Mouse (Mus musculus): ENCODE measurements at regions not wholly inside any gene's neighbourhood (a gene's known extent, or its start where the extent isn't known, plus 50 kb on each side); places are given as distances from the start of the nearest gene placed in this dataset.

DNA sequence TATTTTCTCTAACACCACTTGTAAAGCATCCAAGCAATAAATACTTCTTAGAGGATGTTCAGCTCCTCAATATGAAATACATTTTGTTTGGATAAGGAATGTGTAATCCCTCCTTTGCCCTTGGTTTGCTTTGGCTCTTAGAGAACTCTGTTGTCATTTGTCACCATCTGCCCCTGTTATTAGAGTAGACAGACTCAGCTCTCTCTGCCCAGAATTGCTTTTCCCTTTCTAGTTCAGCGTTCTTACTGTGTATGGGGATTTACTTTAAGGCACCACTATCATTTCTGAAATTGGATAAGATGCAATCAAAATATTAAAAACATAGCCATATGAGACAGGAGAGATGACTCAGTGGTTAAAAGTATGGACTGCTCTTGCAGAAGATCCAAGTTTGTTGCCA, 101.5 kb upstream of the Ednra start:
- no peak overlapping the region for H3K4me3 ChIP-seq
- H3K4me1 ChIP-seq (replicated peaks): 0 out of 2 replicates have a peak, but pooled peaks cover 4% of the 10 kb centered on the region
- no peak overlapping the region for H3K9ac ChIP-seq
- ATAC-seq (ENCODE audit: low FRiP score, low read depth): no peak
- no peak overlapping the region for H3K4me2 ChIP-seq
- no peak overlapping the region for H3K27ac ChIP-seq (replicated peaks)
- 82% methylated on average over 1 of the region's 1 CpGs for WGBS
- no peaks in the 10 kb centered on the region for H3K27me3 ChIP-seq
- H3K36me3 ChIP-seq: no peaks in the 10 kb centered on the region
- H3K9me3 ChIP-seq: no peaks in the 10 kb centered on the region

DNA sequence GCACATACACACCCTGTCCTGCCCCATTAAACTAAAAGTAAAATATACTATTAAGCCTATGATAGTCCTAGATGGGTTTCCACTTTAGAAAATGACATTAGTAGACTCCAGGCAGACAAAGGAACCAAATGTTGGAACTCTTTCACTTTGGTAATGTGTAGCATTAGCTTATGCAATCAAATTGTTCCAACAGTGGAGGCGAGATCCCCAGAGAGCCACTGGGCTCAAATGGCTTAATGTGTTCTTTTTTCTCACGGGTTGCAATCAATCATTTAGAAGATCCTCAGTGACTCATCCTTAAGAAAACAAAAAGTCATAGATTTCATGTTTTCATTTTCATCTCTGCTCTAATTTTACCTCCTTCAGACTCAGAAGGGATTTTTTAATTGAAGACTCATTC, 102.0 kb upstream of the Ednra start:
- no peak overlapping the region for H3K27ac ChIP-seq (replicated peaks)
- no peak for ATAC-seq (ENCODE audit: low FRiP score, low read depth)
- H3K36me3 ChIP-seq: no peaks in the 10 kb centered on the region
- H3K4me1 ChIP-seq (replicated peaks): 0 out of 2 replicates have a peak, but pooled peaks cover 4% of the 10 kb centered on the region
- no peaks in the 10 kb centered on the region for H3K27me3 ChIP-seq
- no peak overlapping the region for H3K9ac ChIP-seq
- H3K4me3 ChIP-seq: no peak overlapping the region
- WGBS: 67% methylated on average over 2 of the region's 2 CpGs
- no peak overlapping the region for H3K4me2 ChIP-seq
- H3K9me3 ChIP-seq: no peaks in the 10 kb centered on the region

DNA sequence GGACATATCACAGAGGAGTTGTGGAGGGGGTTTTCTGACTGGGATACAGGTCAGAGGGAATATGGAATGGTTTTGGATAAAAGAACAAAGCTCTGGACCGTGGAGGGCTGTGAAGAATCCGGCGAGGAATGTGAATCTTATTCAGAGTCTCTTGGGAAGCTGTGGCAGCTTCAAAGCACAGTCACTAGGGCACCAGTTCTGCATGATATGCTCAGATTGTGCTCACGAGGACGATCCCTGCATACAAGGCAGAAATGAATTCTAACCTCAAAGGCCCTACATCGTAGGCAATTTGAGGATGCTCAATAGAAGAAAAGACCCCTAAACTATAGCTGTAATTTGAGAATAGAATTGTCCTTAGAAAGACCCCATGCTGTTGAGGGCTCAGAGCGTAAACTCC, 103.8 kb upstream of the Ednra start:
- Histone ChIP-seq H3K9me3 (no peaks in the 10 kb centered on the region), H3K27ac (replicated peaks) (no peak overlapping the region), H3K4me1 (replicated peaks) (0 out of 2 replicates have a peak, but pooled peaks cover 4% of the 10 kb centered on the region), H3K27me3 (no peaks in the 10 kb centered on the region), H3K4me2 (no peak overlapping the region), H3K36me3 (no peaks in the 10 kb centered on the region), H3K4me3 (no peak overlapping the region), H3K9ac (no peak overlapping the region)
- 18% methylated on average over 7 of the region's 7 CpGs for WGBS
- ATAC-seq (ENCODE audit: low FRiP score, low read depth): no peak

DNA sequence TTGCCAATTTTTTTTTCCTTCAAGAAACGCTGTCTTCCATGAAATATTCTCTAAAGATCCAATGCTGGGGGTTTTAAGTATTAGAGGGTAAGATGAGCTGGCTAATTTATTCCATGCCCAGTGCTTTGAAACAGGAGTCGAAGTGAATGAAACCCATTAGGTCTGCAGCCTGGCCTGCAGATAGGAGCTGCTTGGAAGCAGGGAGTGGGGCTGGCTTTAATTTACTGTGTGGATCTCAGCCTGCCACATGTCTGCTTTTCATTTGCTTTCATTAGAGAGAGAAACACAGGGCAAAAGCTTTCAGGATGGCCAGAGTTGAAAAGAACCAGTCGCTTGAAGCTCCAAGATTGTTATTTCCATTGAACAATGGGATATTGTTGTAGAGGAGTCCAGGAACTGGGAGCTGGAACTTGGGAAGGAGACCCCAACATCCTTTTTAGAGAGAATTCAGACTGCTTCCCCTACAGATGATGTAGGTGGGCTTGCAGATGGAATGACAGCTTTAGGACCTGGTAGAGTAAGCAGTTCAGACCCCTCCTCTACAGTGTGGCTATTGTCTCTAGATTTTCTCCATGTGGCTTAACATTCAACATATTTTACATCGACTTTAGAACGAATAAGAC, 105.0 kb upstream of the Ednra start:
- Histone ChIP-seq H3K27ac (replicated peaks) (no peak overlapping the region), H3K4me2 (no peak overlapping the region), H3K36me3 (no peaks in the 10 kb centered on the region), H3K9ac (no peak overlapping the region), H3K4me3 (no peak overlapping the region), H3K9me3 (no peaks in the 10 kb centered on the region), H3K4me1 (replicated peaks) (0 out of 2 replicates have a peak, but pooled peaks cover 4% of the 10 kb centered on the region), H3K27me3 (no peaks in the 10 kb centered on the region)
- 60% methylated on average over 5 of the region's 5 CpGs for WGBS
- no peak for ATAC-seq (ENCODE audit: low FRiP score, low read depth)

DNA sequence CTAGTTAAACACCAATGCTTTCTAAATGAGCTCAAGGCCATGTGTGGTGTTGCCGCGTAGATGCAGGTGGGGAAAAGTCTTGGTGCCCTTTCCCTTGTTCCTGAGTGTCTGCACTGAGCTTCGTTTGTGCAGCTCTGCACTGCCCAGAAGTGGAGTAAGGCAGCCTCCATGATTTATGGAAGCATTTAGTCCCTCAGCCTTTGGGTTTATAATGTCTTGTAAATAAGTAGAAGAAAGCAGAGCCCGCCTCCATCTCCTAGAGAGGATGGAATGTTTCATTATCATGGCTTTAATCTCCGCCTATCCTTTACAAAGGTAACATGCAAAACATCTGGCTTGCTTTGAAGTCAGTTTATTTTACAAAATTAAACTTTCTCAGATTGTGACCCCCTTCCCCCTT, 105.5 kb upstream of the Ednra start:
- 84% methylated on average over 5 of the region's 5 CpGs for WGBS
- Histone ChIP-seq H3K4me1 (replicated peaks) (0 out of 2 replicates have a peak, but pooled peaks cover 4% of the 10 kb centered on the region), H3K27me3 (no peaks in the 10 kb centered on the region), H3K4me2 (no peak overlapping the region), H3K36me3 (no peaks in the 10 kb centered on the region), H3K9me3 (no peaks in the 10 kb centered on the region), H3K27ac (replicated peaks) (no peak overlapping the region), H3K9ac (no peak overlapping the region), H3K4me3 (no peak overlapping the region)
- ATAC-seq (ENCODE audit: low FRiP score, low read depth): no peak

DNA sequence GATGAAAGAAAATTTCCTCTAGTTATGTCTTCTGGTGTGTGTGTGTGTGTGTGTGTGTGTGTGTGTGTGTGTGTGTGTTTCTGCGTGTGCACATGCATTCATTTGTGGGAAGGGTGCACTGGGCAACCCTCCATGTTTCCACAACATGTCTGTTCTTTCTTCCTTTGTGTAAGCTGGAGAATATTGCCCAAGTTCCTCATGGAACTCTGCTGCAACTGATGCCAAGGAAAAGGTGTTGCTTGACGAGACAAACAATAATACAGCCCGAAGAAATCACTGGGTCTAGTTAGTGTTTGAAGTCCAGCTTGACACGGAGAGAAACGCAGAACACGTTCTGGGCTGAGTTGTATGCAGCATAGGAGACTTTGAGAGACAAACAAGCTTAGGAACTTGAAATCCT, 110.0 kb upstream of the Ednra start:
- Histone ChIP-seq H3K4me1 (replicated peaks) (no peaks in the 10 kb centered on the region), H3K4me3 (no peak overlapping the region), H3K27me3 (no peaks in the 10 kb centered on the region), H3K4me2 (no peak overlapping the region), H3K27ac (replicated peaks) (no peak overlapping the region), H3K36me3 (no peaks in the 10 kb centered on the region), H3K9ac (no peak overlapping the region), H3K9me3 (no peaks in the 10 kb centered on the region)
- ATAC-seq (ENCODE audit: low FRiP score, low read depth): no peak
- 76% methylated on average over 6 of the region's 6 CpGs for WGBS

DNA sequence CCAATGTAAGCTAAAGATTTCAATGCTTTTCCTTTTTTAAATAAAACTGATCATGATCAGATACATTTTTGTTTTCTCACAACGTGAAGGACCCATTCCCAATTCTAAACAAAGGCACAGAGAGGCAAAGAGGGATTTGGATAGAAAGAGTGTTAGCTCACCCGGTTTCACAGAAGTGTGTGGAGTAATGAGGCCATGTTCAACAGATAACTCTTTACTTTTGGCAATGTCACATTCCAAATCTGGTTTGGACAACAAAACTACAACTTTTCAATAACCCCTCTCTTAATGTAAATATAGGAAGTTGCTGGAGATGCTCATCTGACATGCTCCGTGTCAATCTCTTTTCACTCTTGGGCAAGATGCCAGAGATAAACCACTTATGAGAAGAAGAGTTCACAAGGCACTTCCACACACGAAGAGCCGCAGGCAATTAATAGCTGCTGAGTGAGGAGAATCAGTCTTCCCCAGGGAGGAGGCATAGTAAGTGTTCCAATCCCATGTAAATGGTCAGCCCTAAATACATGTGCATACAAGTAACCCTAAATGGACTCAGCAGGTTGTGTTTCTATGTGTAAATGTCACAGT, 112.7 kb upstream of the Ednra start:
- Histone ChIP-seq H3K4me2 (no peak overlapping the region), H3K4me1 (replicated peaks) (no peaks in the 10 kb centered on the region), H3K27ac (replicated peaks) (no peak overlapping the region), H3K9ac (no peak overlapping the region), H3K36me3 (no peaks in the 10 kb centered on the region), H3K4me3 (no peak overlapping the region), H3K27me3 (no peaks in the 10 kb centered on the region), H3K9me3 (no peaks in the 10 kb centered on the region)
- WGBS: 74% methylated on average over 5 of the region's 5 CpGs
- no peak for ATAC-seq (ENCODE audit: low FRiP score, low read depth)

DNA sequence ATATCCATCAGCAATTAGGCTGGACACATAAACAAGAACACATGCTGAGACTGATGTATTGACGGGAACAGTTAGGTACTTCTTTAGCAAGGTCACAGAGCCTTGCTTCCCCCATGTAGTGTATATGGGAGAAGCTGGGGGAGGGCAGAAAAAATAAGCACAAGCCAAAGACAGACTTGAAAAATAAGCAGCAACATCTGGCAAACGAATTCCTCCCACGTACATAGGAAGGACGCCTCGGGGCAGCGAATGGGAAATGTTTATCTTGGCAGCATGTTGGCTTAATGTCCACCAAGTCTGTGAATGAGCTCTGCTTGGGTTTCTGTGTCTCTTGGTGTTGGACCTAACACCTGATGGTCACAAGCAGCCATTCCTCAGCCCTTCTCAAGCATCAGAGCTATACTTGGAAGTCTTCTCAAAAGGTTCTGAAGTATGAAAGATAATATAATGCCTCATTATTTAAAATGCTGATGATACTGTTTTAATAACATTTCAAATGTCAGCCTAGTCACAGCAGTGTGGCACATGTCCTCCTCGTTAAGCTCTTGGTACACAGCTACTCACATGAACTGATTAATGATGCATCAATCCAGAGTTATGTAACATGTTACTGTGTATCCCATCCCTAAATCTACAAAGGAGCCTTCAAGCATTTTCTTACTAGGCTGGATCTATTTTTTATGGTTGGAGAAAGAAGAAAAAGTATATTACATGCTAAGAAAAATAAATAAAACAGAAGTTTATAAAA, 118.3 kb upstream of the Ednra start:
- 73% methylated on average over 7 of the region's 7 CpGs for WGBS
- no peaks in the 10 kb centered on the region for H3K27me3 ChIP-seq
- ATAC-seq (ENCODE audit: low FRiP score, low read depth): no peak

DNA sequence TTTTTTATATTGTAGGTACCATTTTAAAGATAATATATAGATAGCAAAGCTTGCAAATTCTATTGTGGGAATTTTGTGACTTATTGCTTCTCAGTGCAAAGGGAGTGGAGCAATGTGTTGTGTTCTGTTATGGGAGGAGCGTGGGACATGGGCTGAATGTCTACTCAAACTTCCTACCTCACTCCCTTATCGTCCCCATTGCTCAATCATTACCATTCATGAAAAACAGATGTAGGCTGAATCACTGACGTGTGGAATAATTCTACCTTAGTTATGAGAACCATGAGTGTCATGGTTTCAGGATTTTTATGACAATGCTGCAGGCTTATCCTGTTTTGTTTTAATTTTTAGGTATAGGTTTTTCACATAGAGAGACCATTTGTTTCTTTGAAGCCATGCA, 119.0 kb upstream of the Ednra start:
- 82% methylated on average over 3 of the region's 3 CpGs for WGBS
- Histone ChIP-seq H3K9me3 (no peaks in the 10 kb centered on the region), H3K9ac (no peak overlapping the region), H3K27ac (replicated peaks) (no peak overlapping the region), H3K4me3 (no peak overlapping the region), H3K4me2 (no peak overlapping the region), H3K4me1 (replicated peaks) (no peaks in the 10 kb centered on the region), H3K36me3 (no peaks in the 10 kb centered on the region), H3K27me3 (no peaks in the 10 kb centered on the region)
- ATAC-seq (ENCODE audit: low FRiP score, low read depth): no peak

More for the DNA sequence above, 118.3 kb upstream of the Ednra start:
- H3K4me1 ChIP-seq (replicated peaks): no peaks in the 10 kb centered on the region
- H3K36me3 ChIP-seq: no peaks in the 10 kb centered on the region
- no peak overlapping the region for H3K4me2 ChIP-seq
- H3K27ac ChIP-seq (replicated peaks): no peak overlapping the region
- H3K9me3 ChIP-seq: no peaks in the 10 kb centered on the region
- H3K9ac ChIP-seq: no peak overlapping the region
- no peak overlapping the region for H3K4me3 ChIP-seq

DNA sequence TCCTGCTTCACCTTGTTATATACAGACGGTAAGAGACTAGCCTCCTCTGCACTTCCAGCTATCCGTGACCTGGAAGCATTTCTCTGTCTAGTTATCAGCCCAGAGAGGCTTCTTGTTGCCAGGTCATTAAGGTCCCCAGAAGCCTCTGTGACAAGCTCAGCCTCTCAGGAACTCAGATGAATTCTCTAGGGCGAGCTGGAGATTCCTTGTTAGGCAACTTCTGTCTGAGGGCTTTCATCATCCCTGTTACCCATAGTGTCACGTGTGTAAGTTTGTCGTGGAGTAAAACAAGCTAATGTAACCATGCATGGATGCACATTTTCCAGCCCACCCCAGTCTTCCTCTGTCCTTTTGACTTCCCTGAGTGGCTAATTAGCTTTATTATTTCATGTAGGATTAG, 126.3 kb upstream of the Ednra start:
- H3K36me3 ChIP-seq: no peaks in the 10 kb centered on the region
- WGBS: 82% methylated on average over 5 of the region's 5 CpGs

DNA sequence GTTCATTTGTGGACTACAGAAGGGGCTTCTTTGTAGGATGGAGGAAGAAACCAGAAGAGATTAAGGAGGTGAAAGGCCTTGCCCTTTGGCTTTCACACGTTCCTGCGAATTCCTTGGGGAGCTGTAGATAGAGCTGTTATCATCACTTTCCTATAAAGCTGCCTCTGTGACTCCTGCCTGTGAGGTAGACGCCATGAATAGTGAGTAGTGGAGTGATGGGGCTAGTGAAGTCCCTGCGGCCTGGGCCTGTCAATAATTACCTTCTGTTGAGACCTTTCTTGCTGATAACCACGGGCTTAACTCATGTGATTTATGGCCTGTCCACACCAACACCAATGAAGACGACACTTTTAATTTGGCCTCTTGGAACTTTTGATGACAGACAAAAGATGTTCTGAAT, 146.0 kb upstream of the Ednra start:
- H3K27me3 ChIP-seq: no peaks in the 10 kb centered on the region
- H3K4me1 ChIP-seq (replicated peaks): no peaks in the 10 kb centered on the region
- H3K4me3 ChIP-seq: no peak overlapping the region
- ATAC-seq (ENCODE audit: low FRiP score, low read depth): no peak
- no peaks in the 10 kb centered on the region for H3K36me3 ChIP-seq
- H3K27ac ChIP-seq (replicated peaks): no peak overlapping the region
- 44% methylated on average over 6 of the region's 6 CpGs for WGBS
- H3K9ac ChIP-seq: no peak overlapping the region
- no peak overlapping the region for H3K4me2 ChIP-seq
- H3K9me3 ChIP-seq: no peaks in the 10 kb centered on the region

More for the DNA sequence above, 126.3 kb upstream of the Ednra start:
- no peaks in the 10 kb centered on the region for H3K4me1 ChIP-seq (replicated peaks)
- ATAC-seq (ENCODE audit: low FRiP score, low read depth): no peak
- H3K9me3 ChIP-seq: no peaks in the 10 kb centered on the region
- no peak overlapping the region for H3K9ac ChIP-seq
- H3K27me3 ChIP-seq: no peaks in the 10 kb centered on the region
- H3K27ac ChIP-seq (replicated peaks): no peak overlapping the region
- H3K4me3 ChIP-seq: no peak overlapping the region
- H3K4me2 ChIP-seq: no peak overlapping the region

DNA sequence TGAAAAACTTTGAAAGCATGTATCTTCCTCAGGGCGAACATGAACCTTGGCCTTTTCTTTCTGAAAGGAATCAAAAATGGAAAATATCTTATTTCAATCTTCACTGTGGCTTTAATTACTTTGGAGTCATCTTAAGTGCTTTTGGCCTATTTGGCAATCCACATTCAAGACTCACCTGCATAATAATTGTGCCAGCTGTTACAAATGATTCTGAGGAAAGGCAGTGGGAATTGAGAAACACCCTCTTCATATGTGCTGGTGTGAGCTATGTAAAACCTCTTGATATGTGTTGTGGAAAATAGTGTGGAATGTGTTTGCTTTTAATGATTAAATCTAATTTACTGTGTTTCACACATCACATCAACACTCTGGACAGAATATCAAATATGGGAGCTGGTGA, 148.5 kb upstream of the Ednra start:
- Histone ChIP-seq H3K4me1 (replicated peaks) (no peaks in the 10 kb centered on the region), H3K9me3 (no peaks in the 10 kb centered on the region), H3K27me3 (no peaks in the 10 kb centered on the region), H3K9ac (no peak overlapping the region), H3K36me3 (no peaks in the 10 kb centered on the region), H3K4me3 (no peak overlapping the region), H3K4me2 (no peak overlapping the region), H3K27ac (replicated peaks) (no peak overlapping the region)
- no peak for ATAC-seq (ENCODE audit: low FRiP score, low read depth)
- 88% methylated on average over 1 of the region's 1 CpGs for WGBS
